Mouse (Mus musculus) kidney, embryonic 16.5 days (tissue): ENCODE results near the gene Hist1h4n. TPM values are rescaled to one million over a fixed set of nuclear protein-coding genes. Genes with fewer than 3 reads are reported as not detected.
"Not testable (repeated sequence)": the region's sequence is repeated elsewhere in the genome, so short reads cannot be mapped to it uniquely, and the experiment has no call there.

Source experiments
- ATAC-seq: fragments of 200-750 bp; cut with Nextera tagmentation; 2 replicates; pipeline ENCODE4 v1.8.0; 2017; ENCODE audit warnings: moderate TSS enrichment; ENCODE audit not compliant: low FRiP score, low TSS enrichment
- H3K27ac ChIP-seq: fragments of 300-500 bp; sonication (generic); 2 replicates; pipeline ENCODE4 v1.5.1; 2014; ENCODE audit warnings: low read length
- H3K27me3 ChIP-seq: fragments of 300-500 bp; sonication (generic); 2 replicates; pipeline ENCODE4 v1.6.1; 2014; ENCODE audit warnings: low read length, control low read depth, mixed read lengths; ENCODE audit not compliant: insufficient read depth
- H3K36me3 ChIP-seq: fragments of 300-500 bp; sonication (generic); 2 replicates; pipeline ENCODE4 v1.6.1; 2014; ENCODE audit warnings: low read length, control low read depth, mixed read lengths; ENCODE audit not compliant: insufficient read depth
- H3K4me1 ChIP-seq: fragments of 300-500 bp; sonication (generic); 2 replicates; pipeline ENCODE4 v1.6.1; 2014; ENCODE audit warnings: low read length, control low read depth, mixed read lengths; ENCODE audit not compliant: insufficient read depth
- H3K4me2 ChIP-seq: fragments of 300-500 bp; sonication (generic); replicated peaks from 2 replicates; pipeline ENCODE4 v1.6.1; 2014; ENCODE audit warnings: low read depth, low read length
- H3K4me3 ChIP-seq: fragments of 300-500 bp; sonication (generic); 2 replicates; pipeline ENCODE4 v1.5.1; 2014; ENCODE audit warnings: mild to moderate bottlenecking, low read length
- H3K9ac ChIP-seq: fragments of 300-500 bp; sonication (generic); replicated peaks from 2 replicates; pipeline ENCODE4 v1.6.1; 2014; ENCODE audit warnings: low read length
- H3K9me3 ChIP-seq: fragments of 300-500 bp; sonication (generic); 2 replicates; pipeline ENCODE4 v1.6.1; 2016; ENCODE audit warnings: low read length, control low read depth
- WGBS: fragments of 180-500 bp; shearing (Covaris S2); extraction: QIAGEN DNeasy Blood & Tissue Kit; methylation state at CpG from one replicate; pipeline ENCODE4 v1.1.7; 2014; 5-methylcytosine and 5-hydroxymethylcytosine counted together
- polyA plus RNA-seq: library from polyadenylated mRNA; unstranded; fragments of >200 nt; fragmentation: Nextera tagmentation; extraction: Ambion mirVana; gene quantifications from 2 replicates; pipeline ENCODE4 v1.2.1, GENCODE M21; 2015

The Hist1h4n gene
- 13.6 and 14.5 TPM in 2 replicates for polyA plus RNA-seq

DNA sequence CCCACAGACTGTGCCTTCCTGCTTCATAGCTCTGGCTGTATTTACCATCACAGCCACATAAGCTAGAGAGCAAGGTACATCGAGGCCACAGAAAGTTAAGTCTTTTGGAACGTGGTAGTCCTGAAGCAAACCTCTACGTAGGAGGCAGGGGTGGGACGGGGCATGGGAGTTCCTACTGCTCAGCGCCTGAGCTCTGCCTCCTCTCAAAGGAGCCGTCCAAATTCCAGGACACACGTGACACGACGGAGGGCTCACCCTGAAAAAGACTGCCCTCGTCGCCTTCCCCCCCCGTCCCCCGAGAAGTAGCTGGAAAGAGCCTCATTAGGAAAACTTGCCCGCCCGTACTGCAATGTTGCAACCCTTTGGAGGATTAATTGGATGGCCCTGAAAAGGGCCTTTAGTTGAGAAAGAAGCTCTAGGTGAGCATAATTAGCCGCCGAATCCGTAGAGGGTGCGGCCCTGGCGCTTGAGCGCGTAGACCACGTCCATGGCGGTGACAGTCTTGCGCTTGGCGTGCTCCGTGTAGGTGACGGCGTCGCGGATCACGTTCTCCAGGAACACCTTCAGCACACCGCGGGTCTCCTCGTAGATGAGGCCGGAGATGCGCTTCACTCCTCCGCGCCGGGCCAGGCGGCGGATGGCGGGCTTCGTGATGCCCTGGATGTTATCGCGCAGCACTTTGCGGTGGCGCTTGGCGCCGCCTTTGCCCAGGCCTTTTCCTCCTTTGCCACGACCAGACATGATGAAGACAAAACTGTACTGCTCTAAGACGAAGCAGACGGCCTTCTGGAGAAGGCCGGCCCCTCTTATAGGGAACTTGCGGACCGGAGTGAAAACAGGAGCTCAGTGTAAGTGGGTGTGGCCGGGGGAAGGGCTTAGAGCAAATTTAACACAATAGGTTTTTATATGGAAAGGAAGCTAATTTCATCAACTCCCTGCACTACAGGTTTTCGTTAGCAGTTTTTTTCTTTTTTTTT is at the start of gene Hist1h4n:
Gene Hist1h4n (minus strand): TSS at position 779 of the 977 bp plus-strand sequence.
- H3K9me3 ChIP-seq = not testable (repeated sequence)
- H3K4me3 ChIP-seq = 0 out of 2 replicates have a peak within 1 kb of the TSS, but pooled peaks have one; percentile 16

GRCm38 (mm10) chr13:21880735-21881134 is 48.7 kb upstream of the Hist1h4n start:
- no peaks in the 10 kb centered on the region for H3K9me3 ChIP-seq
- no peaks in the 10 kb centered on the region for H3K27me3 ChIP-seq
- 75% methylated on average over 6 of the region's 6 CpGs for WGBS
- no peak for ATAC-seq
- no peaks in the 10 kb centered on the region for H3K4me1 ChIP-seq
- H3K27ac ChIP-seq = no peak overlapping the region
- H3K36me3 ChIP-seq = no peaks in the 10 kb centered on the region
- no peak overlapping the region for H3K4me2 ChIP-seq
- H3K9ac ChIP-seq = no peak overlapping the region
- H3K4me3 ChIP-seq = no peak overlapping the region

More for the DNA sequence above, at the start of gene Hist1h4n:
- WGBS = 0% methylated on average over 19 of the region's 58 CpGs
- peak within 1 kb of the TSS; percentile 27; the same call in 1 of the 2 replicates for H3K4me2 ChIP-seq
- H3K27ac ChIP-seq, H3K4me1 ChIP-seq, H3K27me3 ChIP-seq, H3K36me3 ChIP-seq, H3K9ac ChIP-seq: not testable (repeated sequence)
- peak; percentile 90 for ATAC-seq

DNA sequence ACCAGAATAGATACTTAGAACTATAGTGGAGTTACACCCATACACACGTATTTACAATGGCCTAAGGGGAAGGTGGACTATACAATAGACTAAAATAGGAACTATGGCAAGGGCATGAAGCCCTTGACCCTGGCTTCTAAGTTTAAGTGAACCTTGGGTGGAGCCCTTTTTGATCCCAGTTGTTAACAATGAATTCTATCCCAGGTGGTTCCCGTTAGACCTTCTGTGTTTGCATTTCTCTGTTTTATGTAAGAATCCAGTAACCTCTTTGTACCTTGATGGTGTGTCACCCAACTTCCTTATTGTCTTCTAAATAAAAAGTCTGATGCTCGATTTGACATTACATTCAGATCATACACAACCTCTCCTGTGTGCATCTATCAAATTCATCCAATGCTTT is 33.5 kb upstream of the Hist1h4n start:
- not testable (repeated sequence) for H3K4me3 ChIP-seq, H3K27me3 ChIP-seq, H3K27ac ChIP-seq, H3K4me2 ChIP-seq, H3K9me3 ChIP-seq, H3K36me3 ChIP-seq, H3K4me1 ChIP-seq, H3K9ac ChIP-seq, ATAC-seq
- whole genome bisulfite sequencing = 84% methylated on average over 3 of the region's 3 CpGs

DNA sequence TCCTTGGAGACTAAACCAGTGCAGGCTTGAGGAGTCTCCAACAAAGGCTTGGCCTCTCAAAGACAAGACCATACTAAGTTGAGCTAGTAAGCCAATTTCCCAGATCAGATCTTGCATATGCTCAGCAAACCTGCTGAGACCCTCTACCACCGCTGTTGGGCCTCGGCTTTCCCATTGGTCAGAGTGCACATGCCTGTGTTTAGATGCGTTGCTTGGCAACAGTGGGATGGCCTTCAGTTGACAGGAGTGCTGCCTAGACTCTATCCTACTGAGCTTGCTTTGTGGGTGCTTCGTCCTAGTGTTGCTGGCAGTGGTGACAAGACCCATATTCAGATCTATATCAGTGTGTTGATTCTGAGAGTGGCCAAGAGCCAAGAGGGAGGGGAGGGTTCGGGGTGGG is 29.6 kb upstream of the Hist1h4n start:
- H3K4me2 ChIP-seq = no peak overlapping the region
- H3K27ac ChIP-seq = no peak overlapping the region
- no peaks in the 10 kb centered on the region for H3K36me3 ChIP-seq
- ATAC-seq = no peak
- H3K9me3 ChIP-seq = no peaks in the 10 kb centered on the region
- no peaks in the 10 kb centered on the region for H3K27me3 ChIP-seq
- no peaks in the 10 kb centered on the region for H3K4me1 ChIP-seq
- WGBS = 20% methylated on average over 5 of the region's 5 CpGs
- no peak overlapping the region for H3K4me3 ChIP-seq
- H3K9ac ChIP-seq = no peak overlapping the region

DNA sequence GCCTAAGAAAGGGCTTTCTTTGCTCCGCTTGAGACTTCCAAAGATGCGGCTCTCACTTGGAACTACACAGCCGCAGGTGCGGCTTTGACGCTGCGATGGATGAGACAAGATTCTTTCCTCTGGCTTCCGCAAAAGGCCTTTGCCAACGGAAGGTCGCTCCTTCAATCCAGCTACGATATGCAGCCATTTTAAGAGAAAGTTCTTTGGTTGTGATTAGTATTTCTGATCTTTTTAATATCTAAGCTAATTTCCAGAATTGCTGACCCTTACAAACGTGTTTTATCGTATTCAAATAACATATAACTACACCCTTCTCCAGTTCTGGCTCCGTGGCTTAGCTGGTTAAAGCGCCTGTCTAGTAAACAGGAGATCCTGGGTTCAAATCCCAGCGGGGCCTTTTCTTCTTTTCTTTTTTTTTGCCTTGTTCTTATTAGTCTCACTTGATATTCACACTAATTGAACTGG is 23.7 kb upstream of the Hist1h4n start:
- Histone ChIP-seq H3K9ac (peak overlapping the region; percentile 60), H3K27me3 (no peaks in the 10 kb centered on the region), H3K27ac (no peak overlapping the region), H3K9me3 (no peaks in the 10 kb centered on the region), H3K36me3 (no peaks in the 10 kb centered on the region), H3K4me1 (no peaks in the 10 kb centered on the region), H3K4me2 (peak overlapping the region; percentile 62), H3K4me3 (peak overlapping the region; percentile 58)
- WGBS = 2% methylated on average over 15 of the region's 15 CpGs
- ATAC-seq = peak; percentile 65; the same call in 1 of the 2 replicates

GRCm38 (mm10) chr13:21855146-21855545 is 23.1 kb upstream of the Hist1h4n start:
- WGBS = 1% methylated on average over 11 of the region's 11 CpGs
- no peaks in the 10 kb centered on the region for H3K4me1 ChIP-seq
- H3K4me3 ChIP-seq = peak overlapping the region; percentile 58
- peak; percentile 74; the same call in 1 of the 2 replicates for ATAC-seq
- no peaks in the 10 kb centered on the region for H3K36me3 ChIP-seq
- no peaks in the 10 kb centered on the region for H3K9me3 ChIP-seq
- H3K4me2 ChIP-seq = peak overlapping the region; percentile 62
- no peak overlapping the region for H3K27ac ChIP-seq
- H3K9ac ChIP-seq = no peak overlapping the region; the same call in 1 of the 2 replicates
- H3K27me3 ChIP-seq = no peaks in the 10 kb centered on the region

DNA sequence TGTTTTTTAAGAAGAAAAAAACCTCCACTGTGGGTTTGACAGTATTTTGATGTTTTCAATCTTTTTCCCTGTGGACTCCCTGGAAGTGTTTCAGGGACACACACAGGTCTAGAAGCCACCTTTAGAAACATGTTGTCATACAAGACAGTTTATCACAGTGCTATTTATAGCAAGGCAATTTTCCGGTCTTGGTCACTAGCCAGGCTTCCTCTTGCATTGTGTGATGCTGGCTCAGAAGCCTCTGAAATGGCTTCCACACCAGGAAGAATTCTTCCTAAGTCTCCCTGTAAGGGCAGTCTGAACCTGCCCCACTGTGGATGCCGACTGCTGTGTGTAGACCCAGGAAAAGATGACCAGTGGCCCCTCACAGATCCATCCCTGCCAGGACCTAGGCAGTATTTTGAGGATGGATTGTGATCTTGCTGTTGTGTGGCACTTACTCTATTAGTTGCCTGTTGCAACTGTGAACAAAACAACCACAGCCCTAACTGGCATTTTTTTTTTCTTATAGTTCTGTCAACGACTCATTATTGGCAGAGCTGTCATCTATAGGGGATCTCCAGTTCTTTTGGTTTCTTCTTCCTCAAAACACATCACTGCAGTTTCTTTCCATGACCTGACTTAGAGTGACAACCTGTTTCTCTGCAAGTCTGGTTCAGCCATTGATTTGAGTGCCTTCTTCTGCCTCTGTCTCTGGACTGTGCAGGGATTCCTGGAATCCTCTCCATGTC is 20.4 kb upstream of the Hist1h4n start:
- Histone ChIP-seq H3K27ac (no peak overlapping the region), H3K9ac (no peak overlapping the region), H3K4me3 (no peak overlapping the region), H3K4me1 (no peaks in the 10 kb centered on the region), H3K9me3 (no peaks in the 10 kb centered on the region), H3K36me3 (no peaks in the 10 kb centered on the region), H3K4me2 (no peak overlapping the region), H3K27me3 (no peaks in the 10 kb centered on the region)
- no peak for ATAC-seq
- WGBS = 60% methylated on average over 3 of the region's 3 CpGs

DNA sequence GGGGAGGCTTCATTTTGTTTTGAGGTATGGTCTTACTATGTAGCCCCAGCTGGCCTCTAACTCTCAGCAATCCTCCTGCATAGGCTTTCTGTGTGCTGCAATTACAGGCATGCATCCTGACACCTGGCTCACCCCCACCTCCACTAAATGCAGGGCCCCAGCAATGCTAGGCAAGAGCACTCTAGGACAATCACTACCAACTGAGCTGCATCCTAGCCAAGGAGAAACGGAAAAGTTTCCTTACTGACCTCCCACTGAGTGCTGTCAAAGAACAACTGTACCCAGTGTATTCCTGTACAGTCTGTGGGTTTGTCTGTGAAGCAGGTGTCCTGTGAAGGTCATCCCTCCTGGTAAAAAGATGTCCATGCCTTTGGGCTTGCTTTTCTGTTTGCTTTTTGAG is 18.7 kb upstream of the Hist1h4n start:
- ATAC-seq, H3K9me3 ChIP-seq, H3K4me3 ChIP-seq, H3K4me2 ChIP-seq, H3K36me3 ChIP-seq, H3K27me3 ChIP-seq, H3K9ac ChIP-seq, H3K4me1 ChIP-seq, H3K27ac ChIP-seq: not testable (repeated sequence)
- 45% methylated on average over 1 of the region's 1 CpGs for WGBS

DNA sequence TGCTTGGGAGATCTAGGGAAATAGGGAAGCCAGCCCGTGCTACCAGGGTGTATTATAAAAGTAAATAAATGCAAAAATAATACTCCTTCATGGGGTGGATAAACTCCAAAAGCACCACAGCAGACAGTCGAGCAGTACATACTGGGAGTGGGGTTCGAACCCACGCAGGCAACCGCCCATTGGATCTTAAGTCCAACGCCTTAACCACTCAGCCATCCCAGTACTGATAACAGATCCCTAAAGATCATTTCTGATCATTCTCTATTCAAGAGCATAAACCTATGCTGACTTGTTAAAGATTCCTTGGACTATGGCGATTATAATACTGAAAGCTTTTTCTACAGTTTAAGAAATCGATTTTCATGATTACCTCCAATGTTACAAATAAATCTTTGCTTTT is 15.9 kb upstream of the Hist1h4n start:
- ATAC-seq = no peak
- H3K27me3 ChIP-seq = no peaks in the 10 kb centered on the region
- no peaks in the 10 kb centered on the region for H3K9me3 ChIP-seq
- H3K9ac ChIP-seq = no peak overlapping the region
- H3K27ac ChIP-seq = no peak overlapping the region
- WGBS = 27% methylated on average over 8 of the region's 8 CpGs
- H3K4me1 ChIP-seq = no peaks in the 10 kb centered on the region
- H3K4me2 ChIP-seq = no peak overlapping the region
- H3K36me3 ChIP-seq = no peaks in the 10 kb centered on the region
- no peak overlapping the region for H3K4me3 ChIP-seq
